Mouse (Mus musculus) megakaryocyte, adult 5-6 weeks (primary cell): ENCODE results near the gene Rab40b. TPM values are rescaled to one million over a fixed set of nuclear protein-coding genes. Genes with fewer than 3 reads are reported as not detected.
A peak's percentile ranks its signal among the peaks of the same experiment; 100 is the strongest.

Experiments used
- ATAC-seq: 2 replicates; pipeline ENCODE4 v1.8.0; 2016; ENCODE audit warnings: mild to moderate bottlenecking, inconsistent platforms; ENCODE audit not compliant: poor library complexity, severe bottlenecking
- total RNA-seq, 2 experiments: library from RNA; stranded (forward) in 1 of 2; stranded (reverse) in 1 of 2; fragments of 153-499, 151-499 nt in 1 of 2; fragments of 221-1000, 200-1000 nt in 1 of 2; gene quantifications; 2 replicates each; pipeline versions ENCODE4 v1.2.3 to v1.2.4; 2015 to 2017

Gene Rab40b
- total RNA-seq (2015): 0.39 TPM in 1 of 2 replicates, not detected in the other
- total RNA-seq (2017): not detected in 2 replicates

DNA sequence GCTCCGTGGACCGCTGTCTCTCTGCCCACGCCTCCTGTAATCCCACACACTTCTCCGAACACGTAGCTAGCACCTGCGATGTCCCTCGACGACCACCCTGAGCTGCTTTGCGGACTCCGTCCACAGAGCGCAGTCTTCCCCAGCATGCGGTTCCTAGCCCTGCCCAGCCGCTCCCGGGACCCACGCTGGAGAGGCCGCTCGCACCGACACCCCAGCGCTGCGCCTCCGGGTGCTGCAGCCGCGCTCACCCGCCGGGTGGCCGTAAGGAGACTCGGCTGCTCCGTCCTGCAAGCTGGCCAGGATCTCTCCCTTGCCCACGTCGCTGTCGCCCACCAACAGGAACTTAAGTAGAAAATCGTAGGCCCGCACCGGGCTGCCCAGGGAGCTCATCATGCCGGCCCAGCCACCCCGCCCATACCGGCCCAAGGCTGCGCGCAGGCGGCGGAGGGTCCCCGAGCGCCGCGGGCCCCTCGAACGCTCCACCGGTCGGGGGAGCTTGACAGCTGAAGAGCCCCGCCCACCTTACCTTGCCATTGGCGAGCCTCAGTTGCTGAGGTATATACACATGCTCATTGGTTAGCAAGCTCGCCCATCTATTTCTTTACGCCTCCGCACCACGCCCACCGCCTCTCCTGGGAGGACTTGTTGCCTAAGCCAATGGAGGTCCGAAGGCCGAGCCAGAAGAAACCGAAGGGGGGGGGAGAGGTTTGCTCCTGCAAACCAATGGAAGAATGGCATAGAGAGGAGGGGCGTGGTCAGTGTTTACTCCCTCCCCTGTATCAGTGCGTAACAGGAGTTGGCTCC lies at the start of gene Rab40b:
Gene Rab40b (minus strand): TSS at position 502 of the 804 bp plus-strand sequence.
- peak; percentile 79 for ATAC-seq

DNA sequence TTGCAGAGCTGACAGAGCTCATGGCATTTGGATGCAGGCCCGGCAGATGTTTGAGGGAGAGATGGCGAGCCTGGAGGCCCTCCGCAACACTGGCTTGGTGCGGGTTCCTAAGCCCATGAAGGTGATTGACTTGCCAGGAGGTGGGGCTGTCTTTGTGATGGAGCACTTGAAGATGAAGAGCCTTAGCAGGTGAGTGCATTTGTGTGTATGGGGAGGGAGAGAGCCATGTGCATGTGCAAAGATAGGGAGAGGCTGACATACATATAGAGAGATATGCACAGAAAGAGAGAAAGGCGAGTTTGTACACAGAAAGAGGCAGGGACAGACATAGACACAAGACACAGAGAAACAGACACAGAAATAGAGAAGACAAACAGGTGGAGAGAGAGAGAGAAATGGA lies 49.2 kb upstream of the Rab40b start:
- ATAC-seq: no peak

DNA sequence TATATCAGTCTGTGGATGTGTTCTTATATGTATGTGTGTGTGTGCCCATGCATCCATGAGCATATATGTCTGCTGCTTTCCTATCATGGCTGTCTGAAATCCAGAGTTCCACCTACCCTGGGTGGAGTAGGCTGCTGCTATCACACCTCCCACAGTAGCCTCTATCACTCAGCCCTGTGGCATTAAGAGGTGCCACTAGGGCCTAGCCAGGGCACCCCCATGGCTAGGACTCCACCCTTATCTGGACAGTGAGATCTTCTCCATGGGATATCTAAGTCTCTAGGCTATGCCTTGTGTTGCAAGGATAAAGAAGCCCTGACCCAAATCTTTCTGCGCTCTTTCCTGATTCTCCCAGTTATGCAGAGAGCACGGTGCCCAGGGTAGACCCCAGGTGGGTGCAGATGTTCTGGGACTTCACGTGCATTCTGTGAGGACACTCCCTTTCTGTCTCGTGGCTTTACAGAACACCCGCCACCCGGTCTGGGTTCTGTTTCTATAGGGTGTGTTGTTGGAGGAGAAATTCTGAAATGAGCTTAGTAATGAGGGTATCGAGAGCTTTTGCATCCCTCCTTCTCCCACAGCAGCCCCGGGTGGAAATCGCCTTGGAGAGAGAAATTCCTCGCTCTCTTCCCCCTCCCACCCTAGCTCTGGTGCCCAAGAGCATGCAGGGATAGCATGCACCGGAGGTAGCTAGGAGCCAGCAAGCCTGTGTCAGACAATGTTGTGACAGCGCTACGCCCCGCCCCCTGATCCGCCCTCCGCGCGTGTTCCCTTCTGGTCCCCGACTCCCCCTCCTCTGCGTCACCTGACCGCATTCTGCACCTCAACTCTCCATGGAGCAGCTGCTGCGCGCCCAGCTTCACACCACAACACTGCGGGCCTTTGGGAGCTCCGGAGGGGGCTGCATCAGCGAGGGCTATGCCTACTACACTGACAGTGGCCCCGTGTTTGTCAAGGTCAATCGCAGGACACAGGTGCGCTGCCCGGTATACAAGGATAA lies 46.4 kb upstream of the Rab40b start, which contains the start of gene Fn3k:
Gene Fn3k (plus strand): TSS at position 758 of the 1,000 bp plus-strand sequence.
- ATAC-seq: peak; percentile 94

DNA sequence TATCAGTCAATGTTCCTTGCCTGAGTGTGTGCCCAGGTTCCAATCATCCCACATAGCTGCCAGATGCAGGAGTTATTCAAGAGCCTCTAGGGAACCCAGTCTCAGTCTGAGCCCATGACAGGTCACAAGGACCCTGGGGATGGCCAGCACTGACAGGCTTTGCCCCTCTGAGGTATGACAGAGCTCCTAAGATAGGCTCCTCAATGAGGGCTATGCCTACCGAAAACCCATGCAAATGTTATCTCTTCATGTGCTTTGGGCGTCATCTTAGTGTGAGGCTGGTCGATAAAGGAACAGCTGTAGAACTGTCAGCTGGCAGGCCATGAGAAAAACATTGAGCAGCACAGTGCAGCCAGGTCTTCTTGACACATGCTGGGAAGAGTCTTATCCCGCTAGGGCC lies 45.3 kb upstream of the Rab40b start:
- no peak for ATAC-seq

DNA sequence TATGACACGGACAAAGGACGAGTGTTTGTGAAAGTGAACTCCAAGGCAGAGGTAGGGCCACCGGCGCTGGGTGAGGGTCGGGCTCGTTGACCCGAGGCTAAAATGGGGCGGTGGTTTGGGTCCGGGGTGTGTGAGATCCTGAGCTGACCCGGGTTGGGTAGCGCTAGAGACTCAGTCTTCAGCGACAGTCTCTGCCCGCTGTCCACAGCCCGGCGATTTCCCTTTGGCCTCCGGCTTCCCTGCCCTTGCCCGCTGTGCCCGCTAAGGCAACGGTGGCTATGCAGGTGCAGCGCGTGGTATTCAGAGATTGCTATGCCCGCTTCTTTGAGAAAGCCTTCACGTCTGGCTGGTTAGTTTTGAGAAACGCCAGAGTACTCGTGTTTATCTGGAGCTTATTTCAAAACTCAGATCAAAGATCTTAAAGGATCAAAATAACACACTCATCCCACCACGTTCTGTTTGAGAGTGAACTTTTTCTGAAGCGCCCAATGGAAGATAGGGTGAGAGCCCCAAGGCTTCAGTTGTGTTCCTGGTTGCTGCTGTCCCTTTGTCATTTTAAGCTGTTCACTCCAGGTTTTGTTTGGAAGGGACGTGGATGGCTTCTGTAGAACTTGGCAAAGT lies 33.6 kb upstream of the Rab40b start:
- peak; percentile 64 for ATAC-seq

DNA sequence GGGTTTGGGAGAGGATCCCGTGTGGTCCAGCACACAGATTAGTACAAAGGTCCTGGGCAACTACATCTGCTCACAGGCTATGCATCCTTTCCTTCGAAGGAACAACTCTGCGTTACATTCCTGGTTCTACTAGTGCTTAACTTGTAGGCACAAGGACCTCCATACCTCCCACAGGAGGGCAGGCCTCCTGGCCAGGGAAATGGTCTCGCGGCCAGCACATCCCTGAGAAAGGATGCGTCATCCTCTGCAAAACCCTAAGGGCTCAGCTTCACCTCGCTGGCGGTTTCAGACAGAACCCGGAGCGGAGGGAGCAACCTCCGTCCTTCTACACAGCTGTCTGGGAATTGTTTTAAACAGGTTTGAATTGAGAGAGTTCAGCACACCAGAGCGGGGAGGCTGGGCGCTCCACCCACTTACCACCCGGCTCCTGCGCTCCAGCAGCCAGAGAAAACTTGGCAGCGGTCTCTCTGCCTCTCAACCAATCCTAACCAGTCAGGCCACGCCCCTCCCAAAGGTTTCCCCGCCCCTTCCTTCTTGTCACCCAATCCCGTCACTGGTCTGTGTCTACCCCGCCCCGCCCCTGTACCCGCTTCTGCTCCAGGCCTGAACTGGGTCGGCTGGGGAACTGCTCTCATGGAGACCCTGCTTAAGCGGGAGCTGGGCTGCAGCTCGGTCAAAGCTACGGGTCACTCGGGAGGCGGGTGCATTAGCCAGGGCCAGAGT lies 32.9 kb upstream of the Rab40b start, which contains the start of gene Fn3krp:
Gene Fn3krp (plus strand): TSS at position 572 of the 723 bp plus-strand sequence.
- peak; percentile 96 for ATAC-seq

DNA sequence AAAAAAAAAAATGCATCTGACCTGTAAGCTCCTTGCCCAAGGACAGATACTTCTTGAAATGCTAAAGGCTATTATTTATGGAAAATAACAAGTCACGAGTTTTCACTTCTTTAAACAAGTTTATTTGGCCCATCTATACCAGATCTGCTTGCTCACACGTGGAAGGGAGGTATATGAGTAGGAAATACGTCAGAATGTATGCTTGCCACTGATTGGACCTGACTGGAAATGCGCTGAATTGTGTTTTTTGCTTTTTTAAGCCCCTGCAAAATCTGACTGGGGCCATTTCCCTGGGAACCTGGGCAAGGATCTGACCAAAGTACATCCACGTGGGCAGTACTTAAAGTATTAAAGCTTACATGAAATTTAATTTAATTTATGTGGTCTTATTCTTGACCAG lies 32.3 kb upstream of the Rab40b start:
- no peak for ATAC-seq

DNA sequence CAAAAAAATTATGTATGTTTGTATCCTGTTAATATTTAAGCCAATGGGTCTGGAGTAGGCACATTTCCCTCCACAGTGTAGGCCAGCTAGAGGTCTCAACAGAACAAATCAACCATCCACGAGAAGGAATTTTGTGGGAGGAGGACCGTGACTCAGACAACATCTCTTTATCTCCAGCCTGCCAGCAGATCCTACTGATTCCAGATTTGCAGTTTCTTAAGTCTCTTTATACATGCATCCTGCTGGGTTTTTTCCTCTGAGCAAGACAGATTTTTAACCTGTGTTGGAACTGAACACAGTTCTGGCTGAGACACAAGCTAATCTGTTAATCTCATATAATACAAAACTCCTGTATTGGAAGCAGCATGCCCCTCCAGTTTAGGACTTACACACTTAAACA lies 30.9 kb upstream of the Rab40b start:
- no peak for ATAC-seq

DNA sequence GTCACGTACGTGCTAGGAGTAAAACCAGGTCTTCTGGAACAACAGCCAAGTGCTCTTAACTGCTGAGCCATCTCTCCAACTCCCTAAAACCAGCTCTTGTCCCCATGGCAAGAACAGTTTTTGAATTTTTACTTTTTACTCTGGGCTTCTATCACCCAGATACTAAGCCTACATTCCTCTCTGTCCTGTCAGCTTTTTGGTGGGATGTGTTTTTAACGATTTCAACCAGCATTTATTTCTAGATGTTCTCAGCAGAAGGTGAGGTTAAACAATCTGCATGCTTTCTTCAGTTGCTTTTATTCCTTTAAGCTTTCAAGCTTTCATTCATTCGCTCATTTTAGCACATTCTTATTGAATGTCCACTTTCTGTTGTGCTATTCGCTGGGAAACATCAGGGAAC lies 29.9 kb upstream of the Rab40b start:
- no peak for ATAC-seq

DNA sequence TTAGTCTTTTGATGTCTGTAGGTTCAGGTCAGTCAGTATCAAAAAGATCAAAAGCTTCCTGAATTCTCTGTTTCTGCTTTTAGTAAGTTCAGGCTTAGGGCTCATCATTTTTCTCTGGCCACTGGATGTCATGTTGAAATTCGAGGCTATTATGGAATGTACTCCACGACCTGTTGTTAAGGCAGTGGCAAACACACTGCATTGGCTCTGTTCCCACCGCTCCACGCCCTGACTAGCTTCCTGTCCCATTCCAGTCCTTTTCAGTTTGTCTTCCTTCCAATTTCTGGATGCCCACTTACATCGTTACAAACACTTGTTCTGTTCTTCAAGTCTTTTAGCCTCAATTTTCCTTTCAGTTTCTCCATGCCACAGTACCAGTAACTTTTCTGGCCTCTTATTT lies 27.3 kb upstream of the Rab40b start:
- no peak for ATAC-seq

DNA sequence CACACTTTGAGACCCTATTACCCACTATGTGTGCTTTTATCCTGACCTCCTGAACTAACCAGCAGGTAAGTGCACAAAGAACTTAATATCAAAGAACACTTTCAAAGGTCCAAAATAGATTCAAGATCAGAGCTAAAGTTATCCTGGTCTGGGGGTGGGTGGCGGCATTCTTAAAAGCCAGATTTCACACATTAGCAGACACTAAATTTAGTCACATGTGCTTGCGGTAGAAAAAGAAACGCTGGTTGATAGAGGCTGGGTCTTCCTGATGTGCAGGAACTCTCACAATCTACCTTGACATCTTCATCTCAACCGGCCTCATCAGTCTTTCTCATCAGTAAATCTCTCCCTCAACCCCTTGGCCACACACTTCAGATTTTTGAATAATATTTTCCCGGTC lies 26.7 kb upstream of the Rab40b start:
- ATAC-seq: no peak

DNA sequence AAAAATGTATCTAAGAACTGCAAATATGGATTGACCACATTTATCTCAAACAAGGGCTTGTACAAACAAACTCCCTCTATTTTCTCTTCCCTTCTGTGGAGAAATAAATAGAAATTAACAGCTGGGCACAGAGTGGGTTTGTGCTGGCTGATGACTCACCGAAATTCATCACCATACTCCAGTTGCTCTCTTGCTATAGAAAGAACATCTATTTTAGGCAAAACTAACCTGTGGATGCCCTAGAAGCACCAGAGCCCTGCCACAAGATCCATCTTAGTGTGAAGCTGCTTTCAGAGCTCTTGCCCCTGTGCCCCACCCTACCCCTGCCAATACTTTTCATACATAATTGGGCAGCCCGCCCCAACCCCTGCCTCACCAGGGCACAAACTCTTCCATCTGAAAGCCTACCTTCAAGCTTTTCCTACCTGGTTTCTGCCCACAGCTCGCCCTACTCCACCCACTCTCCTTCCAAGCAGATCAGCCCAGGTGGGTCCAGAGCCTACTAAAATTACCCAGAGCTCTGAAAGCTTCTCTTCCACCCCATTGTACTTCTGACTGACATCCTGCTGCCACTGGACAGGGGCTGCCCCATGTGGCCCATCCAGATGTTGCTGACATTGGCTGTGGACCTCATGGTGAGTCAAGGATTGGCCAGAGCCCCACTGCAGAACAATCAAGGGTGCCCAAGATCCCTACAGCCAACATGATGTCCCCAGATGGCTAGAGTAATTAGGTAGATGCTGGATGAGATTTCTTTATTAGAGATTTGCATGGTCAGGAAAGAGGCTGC lies 19.5 kb upstream of the Rab40b start:
- no peak; the same call in 1 of the 2 replicates for ATAC-seq

DNA sequence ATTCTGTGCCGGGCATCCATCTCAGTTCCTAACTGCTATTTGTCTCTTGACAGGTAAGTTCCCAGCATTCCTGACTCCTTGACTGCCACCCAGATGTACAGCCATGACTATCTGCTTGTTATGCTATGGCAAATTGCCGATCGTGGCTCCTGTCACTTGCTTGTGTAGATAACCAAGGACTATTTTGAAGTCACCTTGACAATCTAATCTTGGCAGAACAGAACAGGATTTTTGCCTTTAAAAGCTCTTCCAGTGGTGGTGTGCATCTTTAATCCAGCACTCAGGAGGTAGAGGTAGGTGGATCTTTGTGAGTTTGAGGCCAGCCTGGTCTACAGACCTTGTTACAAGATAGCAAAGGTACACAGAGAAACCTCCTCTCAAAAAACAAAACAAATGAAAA lies 4.4 kb upstream of the Rab40b start:
- ATAC-seq: no peak

DNA sequence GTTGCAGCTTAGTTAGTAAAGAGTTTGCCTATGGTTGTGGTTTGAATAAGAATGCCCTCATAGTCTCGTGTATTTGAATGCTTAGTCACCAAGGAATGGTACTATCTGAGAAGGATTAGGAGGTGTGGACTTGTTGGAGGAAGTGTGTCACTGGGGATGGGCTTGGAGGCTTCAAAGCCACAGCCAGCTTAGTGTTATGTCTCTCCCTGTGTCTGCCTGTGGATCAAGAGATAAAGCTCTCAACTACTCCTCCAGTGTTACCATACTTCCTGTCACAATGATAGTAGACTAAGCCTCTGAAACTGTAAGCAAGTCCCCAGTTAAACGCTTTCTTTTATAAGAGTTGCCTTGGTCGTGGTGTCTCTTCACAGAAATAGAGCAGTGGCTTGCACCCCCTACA lies 2.7 kb upstream of the Rab40b start:
- ATAC-seq: no peak

DNA sequence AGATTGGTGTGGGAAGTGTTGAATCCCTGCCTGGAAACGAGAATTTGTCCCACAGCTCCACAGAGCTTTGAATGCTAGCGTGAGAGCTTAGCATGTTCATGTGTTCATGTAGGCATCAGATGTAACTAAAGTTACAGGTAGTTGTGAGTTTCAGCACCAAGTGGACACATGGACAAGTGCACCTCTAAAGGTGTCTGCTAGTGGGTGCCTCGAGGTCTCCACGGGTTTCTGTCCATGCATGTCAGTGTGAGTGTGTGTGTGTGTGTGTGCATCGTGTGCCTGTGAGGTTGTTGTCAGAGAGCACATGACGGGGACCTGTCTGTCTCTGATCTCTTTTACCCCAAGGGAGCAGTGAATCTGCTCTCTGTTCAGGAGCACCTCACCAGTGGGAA lies 499 bp upstream of the Rab40b start:
- ATAC-seq: no peak

DNA sequence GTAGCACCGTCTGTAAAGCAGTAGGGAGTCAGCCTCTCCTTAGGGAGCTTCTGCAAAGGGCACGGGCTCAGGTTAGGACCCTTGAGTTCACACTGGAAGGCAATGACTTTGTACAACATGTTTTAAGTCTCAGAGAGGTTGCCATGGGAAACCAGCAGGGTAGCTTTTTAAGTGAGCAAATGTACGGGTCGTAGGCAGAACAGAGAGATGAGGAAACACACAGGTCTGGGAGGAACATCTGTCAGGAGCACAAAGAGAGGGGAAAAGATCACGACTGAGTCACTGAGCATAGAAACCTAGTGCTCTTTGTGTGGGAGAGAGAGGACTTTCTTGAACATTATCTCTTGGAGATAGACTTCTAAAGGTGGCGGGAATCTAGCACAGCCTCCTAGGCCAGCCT lies 7.8 kb downstream of the Rab40b start:
- ATAC-seq: no peak

DNA sequence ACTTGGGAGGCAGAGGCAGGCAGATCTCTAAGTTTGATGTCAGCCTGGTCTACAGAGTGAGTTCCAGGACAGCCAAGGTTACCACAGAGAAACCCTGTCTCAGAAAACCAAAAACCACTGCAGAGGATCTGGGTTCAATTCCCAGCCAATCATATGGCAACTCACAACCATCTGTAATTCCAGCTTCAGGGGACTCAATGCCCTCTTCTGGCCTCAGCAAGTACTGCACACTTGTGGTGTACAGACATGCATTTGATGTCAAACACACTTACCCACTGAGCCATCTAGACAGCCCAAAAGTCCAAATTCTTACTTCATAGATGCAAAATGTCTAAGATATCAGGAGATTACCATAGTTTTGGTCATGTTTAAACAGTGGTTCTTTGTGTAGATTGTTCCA lies 9.4 kb downstream of the Rab40b start:
- ATAC-seq: no peak

DNA sequence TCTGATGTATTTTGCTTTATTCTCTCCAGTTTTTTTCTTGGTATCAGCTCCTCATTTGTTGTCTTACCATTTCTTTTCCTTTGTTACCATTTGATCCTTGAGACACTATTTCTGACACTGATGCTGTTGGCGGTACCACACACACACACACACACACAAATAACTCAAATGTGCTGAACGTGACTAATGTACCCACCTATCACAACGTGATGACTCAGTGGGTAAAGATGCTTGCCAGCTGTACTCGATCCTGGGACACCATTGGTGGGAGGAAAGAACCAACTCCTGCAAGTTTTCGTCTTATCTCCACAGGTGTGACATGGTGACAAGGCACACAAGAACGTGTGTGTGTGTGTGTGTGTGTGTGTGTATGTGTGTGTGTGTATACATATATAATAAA lies 14.7 kb downstream of the Rab40b start:
- ATAC-seq: no peak

DNA sequence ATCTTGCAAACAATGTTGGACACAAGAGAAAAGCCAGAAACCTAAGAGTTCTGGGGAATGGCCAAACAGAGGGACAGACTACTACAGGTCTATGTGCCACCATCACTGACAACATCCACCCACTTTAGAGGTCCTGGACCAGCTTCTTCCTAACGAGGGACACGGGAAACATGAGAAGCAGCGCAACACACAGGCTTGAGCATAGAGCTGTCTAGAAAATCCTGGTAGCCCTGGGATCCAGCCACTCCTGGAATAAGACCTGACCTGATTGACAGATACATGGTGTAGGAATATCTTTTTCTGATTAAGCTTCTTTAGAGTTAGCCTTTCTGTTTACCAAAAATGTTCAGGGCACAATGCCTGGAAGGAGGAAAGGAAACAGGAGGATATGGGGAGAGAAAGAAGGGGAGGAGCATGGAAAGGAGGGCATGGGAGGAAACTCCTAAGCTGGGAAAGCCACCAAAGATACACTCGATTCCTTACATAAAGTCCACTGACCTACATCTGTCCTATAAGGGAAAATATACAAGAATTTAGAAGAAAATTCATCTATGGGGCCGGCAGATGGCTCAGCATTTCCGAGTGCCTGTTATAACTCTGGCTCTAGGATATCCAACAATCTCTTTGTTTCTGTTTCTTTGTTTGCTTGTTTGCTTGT lies 17.6 kb downstream of the Rab40b start:
- ATAC-seq: no peak
